ENCODE assay signal across 32 mouse cellular contexts in genomic region chr16:79816913-79817312, GRCm38 (mm10).
"Had no signal": no experiment of that assay in that cellular context is flagged by ENCODE, and none has a peak within 500 bp of the region (broad histone marks: within the 10 kb centered on the region; RNA-seq: fewer than 3 reads in every experiment).

No protein-coding gene starts in this region.

- H3K4me2 ChIP-seq: limb, embryonic 12.5 days; limb, embryonic 13.5 days; limb, embryonic 15.5 days; liver, embryonic 11.5 days; liver, embryonic 12.5 days; liver, embryonic 13.5 days; liver, embryonic 15.5 days; lung, embryonic 14.5 days; lung, embryonic 15.5 days; midbrain, embryonic 11.5 days; midbrain, embryonic 12.5 days; midbrain, embryonic 13.5 days; midbrain, embryonic 15.5 days; neural tube, embryonic 12.5 days had no signal

- H3K9ac ChIP-seq: limb, embryonic 12.5 days; limb, embryonic 13.5 days; limb, embryonic 15.5 days; liver, embryonic 12.5 days; liver, embryonic 13.5 days; liver, embryonic 14.5 days; liver, embryonic 15.5 days; liver, postnatal 0 days; lung, embryonic 14.5 days; lung, embryonic 15.5 days; midbrain, embryonic 12.5 days; midbrain, embryonic 13.5 days; midbrain, embryonic 15.5 days; neural tube, embryonic 12.5 days had no signal

- H3K36me3 ChIP-seq: limb, embryonic 10.5 days; limb, embryonic 12.5 days; limb, embryonic 13.5 days; limb, embryonic 15.5 days; liver, embryonic 12.5 days; liver, embryonic 13.5 days; liver, embryonic 15.5 days; lung, embryonic 15.5 days; midbrain, embryonic 10.5 days; midbrain, embryonic 12.5 days; midbrain, embryonic 13.5 days; midbrain, embryonic 15.5 days; neural tube, embryonic 12.5 days had no signal

- H3K27me3 ChIP-seq: limb, embryonic 12.5 days; limb, embryonic 13.5 days; limb, embryonic 15.5 days; liver, embryonic 12.5 days; liver, embryonic 13.5 days; liver, embryonic 15.5 days; lung, embryonic 15.5 days; megakaryocyte, embryonic 14.5 days; midbrain, embryonic 12.5 days; midbrain, embryonic 13.5 days; midbrain, embryonic 15.5 days; neural tube, embryonic 12.5 days had no signal

- H3K27ac ChIP-seq: limb, embryonic 10.5 days; limb, embryonic 12.5 days; limb, embryonic 13.5 days; limb, embryonic 15.5 days; liver, embryonic 12.5 days; liver, embryonic 13.5 days; liver, embryonic 14.5 days; liver, embryonic 15.5 days; lung, embryonic 15.5 days; macrophage; midbrain, embryonic 10.5 days; midbrain, embryonic 12.5 days; midbrain, embryonic 13.5 days; midbrain, embryonic 15.5 days; neural tube, embryonic 12.5 days had no signal

- H3K4me1 ChIP-seq: limb, embryonic 10.5 days; limb, embryonic 12.5 days; limb, embryonic 13.5 days; limb, embryonic 15.5 days; liver, embryonic 12.5 days; liver, embryonic 13.5 days; liver, embryonic 15.5 days; lung, embryonic 15.5 days; megakaryocyte, embryonic 14.5 days; midbrain, embryonic 10.5 days; midbrain, embryonic 12.5 days; midbrain, embryonic 13.5 days; midbrain, embryonic 15.5 days; neural tube, embryonic 12.5 days had no signal

- H3K9me3 ChIP-seq: limb, embryonic 10.5 days; limb, embryonic 12.5 days; limb, embryonic 13.5 days; limb, embryonic 15.5 days; liver, embryonic 12.5 days; liver, embryonic 13.5 days; liver, embryonic 15.5 days; lung, embryonic 15.5 days; megakaryocyte, embryonic 14.5 days; midbrain, embryonic 10.5 days; midbrain, embryonic 12.5 days; midbrain, embryonic 13.5 days; midbrain, embryonic 15.5 days; neural tube, embryonic 12.5 days had no signal

- ATAC-seq: liver, embryonic 12.5 days; liver, postnatal 0 days; lung, postnatal 0 days; midbrain, embryonic 13.5 days; midbrain, embryonic 15.5 days; midbrain, embryonic 16.5 days had no signal

- DNase-seq: left cerebral cortex, postnatal 4 days; liver; liver, embryonic 13.5 days; liver, postnatal 0 days; lung, adult 18-20 months; lung, adult 2 months; lung, embryonic 14.5 days; lung, postnatal 10 days; lung, postnatal 14 days; lung, postnatal 36 days; lung, postnatal 4 days; midbrain, embryonic 14.5 days had no signal

- H3K4me3 ChIP-seq: limb, embryonic 10.5 days; limb, embryonic 12.5 days; limb, embryonic 13.5 days; limb, embryonic 15.5 days; liver, embryonic 12.5 days; liver, embryonic 13.5 days; liver, embryonic 15.5 days; lung, embryonic 15.5 days; megakaryocyte, embryonic 14.5 days; midbrain, embryonic 10.5 days; midbrain, embryonic 12.5 days; midbrain, embryonic 13.5 days; midbrain, embryonic 15.5 days; myocyte; neural tube, embryonic 12.5 days had no signal
